In the genomic region with DNA sequence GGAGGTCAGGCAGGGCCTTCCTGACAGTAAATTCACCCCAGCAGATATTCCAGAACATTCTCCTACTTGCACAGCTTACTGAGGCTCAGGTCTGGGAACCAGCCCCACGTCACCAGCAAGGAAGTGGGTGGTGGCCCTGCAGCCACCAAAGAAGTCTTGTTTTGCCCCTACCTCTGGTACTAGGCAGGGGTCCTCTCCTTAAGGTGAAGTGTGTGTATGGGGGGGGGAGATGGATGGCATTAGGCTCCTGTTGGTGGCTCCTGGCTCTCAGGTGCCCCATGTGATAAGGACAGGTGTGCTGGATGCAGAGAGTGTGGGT, we compare ENCODE assay signal across 9 mouse cellular contexts. TPM values are rescaled to one million over a fixed set of nuclear protein-coding genes. Genes with fewer than 3 reads are reported as not detected.
DNase-seq lines count a peak whose midpoint lies in the region; ATAC-seq and TF ChIP-seq lines count a peak whose summit lies in the region.
"Had no signal": no experiment of that assay in that cellular context is flagged by ENCODE, and none has a peak within 500 bp of the region (broad histone marks: within the 10 kb centered on the region; RNA-seq: fewer than 3 reads in every experiment).

No protein-coding gene starts in this region.

- peaks cover 53% of the 10 kb centered on the region for H3K27me3 ChIP-seq in heart, embryonic 13.5 days (replicated peaks)
- no peaks in the 10 kb centered on the region for H3K27me3 ChIP-seq in lung, embryonic 16.5 days (ENCODE audit: control insufficient read depth, insufficient read depth, low read depth, low read length)
- H3K27me3 ChIP-seq in hindbrain, embryonic 14.5 days (ENCODE audit: control insufficient read depth, insufficient read depth, low read length): no peaks in the 10 kb centered on the region
- no peaks in the 10 kb centered on the region for H3K27me3 ChIP-seq in small intestine, adult 2 months (ENCODE audit: control insufficient read depth, insufficient read depth, low read length)
- H3K27me3 ChIP-seq: CH12.LX had no signal

- H3K9ac ChIP-seq in heart, embryonic 13.5 days: no peak overlapping the region
- no peak overlapping the region for H3K9ac ChIP-seq in lung, embryonic 16.5 days (ENCODE audit: low read length)
- no peak overlapping the region for H3K9ac ChIP-seq in hindbrain, embryonic 14.5 days

- H3K4me3 ChIP-seq in heart, embryonic 13.5 days: no peak overlapping the region
- no peak overlapping the region for H3K4me3 ChIP-seq in lung, embryonic 16.5 days (ENCODE audit: low read length)
- no peak overlapping the region for H3K4me3 ChIP-seq in lung, adult 2 months (replicated peaks; ENCODE audit: extremely low read depth, low read depth, low read length)
- no peak overlapping the region for H3K4me3 ChIP-seq in hindbrain, embryonic 14.5 days (replicated peaks; ENCODE audit: low read length)
- H3K4me3 ChIP-seq in small intestine, adult 2 months (ENCODE audit: low read depth, low read length): peak overlapping the region; percentile 57

- H3K4me2 ChIP-seq in heart, embryonic 13.5 days: peak overlapping the region; percentile 44
- H3K4me2 ChIP-seq in lung, embryonic 16.5 days (ENCODE audit: low read depth, low read length): no peak overlapping the region
- H3K4me2 ChIP-seq in hindbrain, embryonic 14.5 days (replicated peaks): no peak overlapping the region

- TF ChIP-seq POLR2A in lung, adult 2 months (IDR thresholded peaks at IDR 0.05; ENCODE audit: borderline replicate concordance, extremely low read depth, low read depth, low read length): no peak
- TF ChIP-seq POLR2A in small intestine, adult 2 months (IDR thresholded peaks at IDR 0.05; ENCODE audit: low read depth, low read length): no peak

- ATAC-seq in heart, embryonic 13.5 days (ENCODE audit: extremely low read depth, insufficient number of reproducible peaks, low FRiP score, low TSS enrichment): no peak
- ATAC-seq in lung, embryonic 16.5 days (ENCODE audit: low read depth): peak; percentile 54
- ATAC-seq in hindbrain, embryonic 14.5 days (ENCODE audit: low FRiP score): 0 out of 2 replicates have a peak, but pooled peaks have one; percentile 16

- H3K4me1 ChIP-seq in heart, embryonic 13.5 days: peaks cover 24% of the 10 kb centered on the region
- peaks cover 21% of the 10 kb centered on the region for H3K4me1 ChIP-seq in lung, embryonic 16.5 days (replicated peaks; ENCODE audit: control insufficient read depth, insufficient read depth, low read length)
- peaks cover 9% of the 10 kb centered on the region for H3K4me1 ChIP-seq in lung, adult 2 months (ENCODE audit: control insufficient read depth, insufficient read depth, low read length)
- peaks cover 7% of the 10 kb centered on the region; the same call in 1 of the 2 replicates for H3K4me1 ChIP-seq in hindbrain, embryonic 14.5 days (replicated peaks; ENCODE audit: control insufficient read depth, insufficient read depth, low read length)
- peaks cover 40% of the 10 kb centered on the region for H3K4me1 ChIP-seq in small intestine, adult 2 months (ENCODE audit: control insufficient read depth, insufficient read depth, insufficient read length, low read length)

- no peak for TF ChIP-seq CTCF in lung, adult 2 months (IDR thresholded peaks at IDR 0.05; ENCODE audit: insufficient read depth, low read length)
- TF ChIP-seq CTCF in small intestine, adult 2 months (IDR thresholded peaks at IDR 0.05; ENCODE audit: extremely low read depth, insufficient read length, insufficient replicate concordance, low read depth, low read length): no peak

- no peak overlapping the region for H3K27ac ChIP-seq in heart, embryonic 13.5 days (replicated peaks)
- H3K27ac ChIP-seq in lung, embryonic 16.5 days (ENCODE audit: low read length): peak overlapping the region; percentile 55; the same call in 1 of the 2 replicates
- H3K27ac ChIP-seq in hindbrain, embryonic 14.5 days: no peak overlapping the region
- peak overlapping the region; percentile 95 for H3K27ac ChIP-seq in small intestine, adult 2 months (ENCODE audit: insufficient read depth, low read depth, low read length)

- DNase-seq in heart, adult 11 months: no peak
- no peak for DNase-seq in lung, adult 2 months
- DNase-seq in hindbrain, embryonic 14.5 days (ENCODE audit: low spot score): no peak
- DNase-seq in right cerebral cortex, postnatal 10 days (ENCODE audit: low spot score in 2 of 2): no peak
- no peak for DNase-seq in frontal cortex, postnatal 36 days (ENCODE audit: low spot score in 2 of 2)

- 52% methylated on average over 1 of the region's 1 CpGs for WGBS in heart, embryonic 13.5 days
- 30% methylated on average over 1 of the region's 1 CpGs for WGBS in lung, embryonic 16.5 days
- 9% methylated on average over 1 of the region's 1 CpGs for WGBS in lung, adult 2 months
- WGBS in hindbrain, embryonic 14.5 days: 45% methylated on average over 1 of the region's 1 CpGs
- 19% methylated on average over 1 of the region's 1 CpGs for WGBS in small intestine, adult 2 months

- H3K36me3 ChIP-seq in heart, embryonic 13.5 days: no peaks in the 10 kb centered on the region
- no peaks in the 10 kb centered on the region for H3K36me3 ChIP-seq in lung, embryonic 16.5 days (ENCODE audit: control insufficient read depth, insufficient read depth, low read length)
- H3K36me3 ChIP-seq in hindbrain, embryonic 14.5 days (replicated peaks; ENCODE audit: control insufficient read depth, insufficient read depth): no peaks in the 10 kb centered on the region
- peaks cover 49% of the 10 kb centered on the region for H3K36me3 ChIP-seq in small intestine, adult 2 months (ENCODE audit: control insufficient read depth, insufficient read depth, low read length)

- H3K9me3 ChIP-seq in heart, embryonic 13.5 days: no peaks in the 10 kb centered on the region
- no peaks in the 10 kb centered on the region for H3K9me3 ChIP-seq in lung, embryonic 16.5 days (ENCODE audit: control insufficient read depth, low read length)
- no peaks in the 10 kb centered on the region for H3K9me3 ChIP-seq in hindbrain, embryonic 14.5 days (ENCODE audit: control insufficient read depth, low read length)

RNA-seq across cellular contexts. Expression of gene Necab2, which starts 5.6 kb away (rescaled TPM):
- polyA plus RNA-seq in heart, embryonic 13.5 days (2015; fragmentation: Nextera tagmentation; extraction: Ambion mirVana): 0.57 and 0.79 TPM in 2 replicates
- 1.3 and 1.4 TPM in 2 replicates for polyA plus RNA-seq in lung, embryonic 16.5 days (2015; fragmentation: Nextera tagmentation; extraction: Ambion mirVana)
- 0.63 and 1.0 TPM in 2 replicates for polyA plus RNA-seq in lung, adult 2 months (2012; rRNA removed)
- 44.4 and 50.1 TPM in 2 replicates for polyA plus RNA-seq in hindbrain, embryonic 14.5 days (2014; fragmentation: Nextera tagmentation; extraction: Ambion mirVana)
- polyA plus RNA-seq in small intestine, adult 2 months (2012; rRNA removed): 0.44 and 0.72 TPM in 2 replicates

RNA-seq across cellular contexts. Expression of gene Osgin1, which starts 7.0 kb away (rescaled TPM):
- 0.51 and 0.89 TPM in 2 replicates for polyA plus RNA-seq in heart, embryonic 13.5 days (2015; fragmentation: Nextera tagmentation; extraction: Ambion mirVana)
- 1.9 and 3.2 TPM in 2 replicates for polyA plus RNA-seq in lung, embryonic 16.5 days (2015; fragmentation: Nextera tagmentation; extraction: Ambion mirVana)
- polyA plus RNA-seq in lung, adult 2 months (2012; rRNA removed): 48.8 and 57.9 TPM in 2 replicates
- polyA plus RNA-seq in hindbrain, embryonic 14.5 days (2014; fragmentation: Nextera tagmentation; extraction: Ambion mirVana): 0.35 and 0.40 TPM in 2 replicates
- 78.7 and 306 TPM in 2 replicates for polyA plus RNA-seq in small intestine, adult 2 months (2012; rRNA removed)

RNA-seq across cellular contexts. Expression of gene Mlycd, which starts 46.2 kb away (rescaled TPM):
- polyA plus RNA-seq in heart, embryonic 13.5 days (2015; fragmentation: Nextera tagmentation; extraction: Ambion mirVana): 17.0 and 17.1 TPM in 2 replicates
- 12.1 and 12.3 TPM in 2 replicates for polyA plus RNA-seq in lung, embryonic 16.5 days (2015; fragmentation: Nextera tagmentation; extraction: Ambion mirVana)
- polyA plus RNA-seq in lung, adult 2 months (2012; rRNA removed): 26.9 and 32.0 TPM in 2 replicates
- 17.8 and 20.2 TPM in 2 replicates for polyA plus RNA-seq in hindbrain, embryonic 14.5 days (2014; fragmentation: Nextera tagmentation; extraction: Ambion mirVana)
- 29.0 and 49.6 TPM in 2 replicates for polyA plus RNA-seq in small intestine, adult 2 months (2012; rRNA removed)

Comparison
In these comparisons a context has a peak if more than half of its experiments do, and no peak if none do; other contexts are left out.
1. RNA of gene Osgin1, which starts 7.0 kb away (polyA plus RNA-seq): 78.7 to 306 TPM in small intestine, adult 2 months and 48.8 to 57.9 TPM in lung, adult 2 months; 1.9 to 3.2 TPM in lung, embryonic 16.5 days, 0.51 to 0.89 TPM in heart, embryonic 13.5 days and 0.35 to 0.40 TPM in hindbrain, embryonic 14.5 days; every median in the first group is over 10 times any median in the second.
2. H3K27ac ChIP-seq: peak in lung, embryonic 16.5 days (single experiment) and small intestine, adult 2 months (single experiment); none in heart, embryonic 13.5 days (single experiment) and hindbrain, embryonic 14.5 days (single experiment).
3. RNA of gene Necab2, which starts 5.6 kb away (polyA plus RNA-seq): 44.4 to 50.1 TPM in hindbrain, embryonic 14.5 days; 1.3 to 1.4 TPM in lung, embryonic 16.5 days, 0.63 to 1.0 TPM in lung, adult 2 months, 0.57 to 0.79 TPM in heart, embryonic 13.5 days and 0.44 to 0.72 TPM in small intestine, adult 2 months; every median in the first group is over 10 times any median in the second.